Mouse (Mus musculus) thymus, adult 2 months (tissue): Measurements from ENCODE around the gene Steap2.

Source experiments
- CTCF ChIP-seq: fragments of 200-500 bp; IDR thresholded peaks from 2 replicates; pipeline ENCODE4 v1.5.1; 2012; ENCODE audit warnings: mild to moderate bottlenecking, control low read depth, low read length, moderate library complexity, borderline replicate concordance; ENCODE audit not compliant: control insufficient read depth, poor library complexity, insufficient read depth; ENCODE audit errors: extremely low read depth
- POLR2A ChIP-seq: fragments of 200-500 bp; IDR thresholded peaks from 2 replicates; pipeline ENCODE4 v1.6.1; 2012; ENCODE audit warnings: mild to moderate bottlenecking, low read length, control low read depth, moderate library complexity; ENCODE audit not compliant: control insufficient read depth, poor library complexity, insufficient read depth; ENCODE audit errors: extremely low read depth

DNA sequence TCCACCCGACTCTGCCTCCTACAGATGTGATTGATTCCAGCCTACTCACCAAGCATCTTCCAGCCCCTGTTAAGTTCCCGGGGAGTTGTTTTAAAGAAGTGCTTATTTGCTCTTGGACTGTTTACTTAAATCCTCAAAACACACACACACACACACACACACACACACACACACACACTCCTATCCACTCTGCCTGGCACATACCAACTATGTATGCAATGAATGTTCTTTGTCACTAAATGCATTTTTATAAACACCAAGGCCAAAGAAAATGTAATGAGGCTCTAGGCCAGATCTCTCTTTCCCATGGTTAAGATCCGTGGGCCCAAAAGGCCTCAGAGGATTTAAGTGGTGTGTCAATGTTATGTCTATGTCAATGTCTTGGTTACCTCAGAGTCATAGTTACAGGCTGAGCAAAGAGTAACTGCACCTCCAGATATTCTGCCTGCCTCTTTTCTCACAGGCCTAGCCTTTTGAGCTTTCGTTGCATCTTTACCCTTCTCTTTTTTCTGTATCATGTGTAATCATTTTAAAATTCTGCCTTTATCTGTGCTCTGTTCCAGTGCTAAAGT lies 2.1 kb downstream of the Steap2 start:
- TF ChIP-seq CTCF (no peak), POLR2A (no peak)
